Mouse (Mus musculus): Measurements from ENCODE around the gene Gstm3.

Gstm3 gene

DNA sequence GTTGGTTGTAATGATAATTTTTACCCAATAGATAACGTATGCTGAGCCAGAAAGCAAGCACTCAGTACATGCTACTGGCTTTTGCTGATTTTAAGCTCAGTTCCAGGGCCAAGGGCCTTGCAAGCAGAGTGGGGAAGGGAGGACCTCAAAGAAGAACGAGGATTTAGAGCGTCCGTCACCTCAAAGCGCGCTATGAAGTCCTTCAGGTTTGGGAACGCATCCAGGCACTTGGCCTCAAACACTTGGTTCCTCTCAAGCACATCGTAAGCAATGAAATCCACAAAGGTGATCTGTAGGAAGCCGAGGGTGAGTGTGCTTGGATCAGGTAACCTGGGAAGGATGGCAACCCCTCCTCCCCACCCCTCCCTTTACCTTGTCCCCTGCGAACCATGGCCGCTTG is 40.4 kb downstream of the Gstm3 start:
- DNase-seq, result no peak

DNA sequence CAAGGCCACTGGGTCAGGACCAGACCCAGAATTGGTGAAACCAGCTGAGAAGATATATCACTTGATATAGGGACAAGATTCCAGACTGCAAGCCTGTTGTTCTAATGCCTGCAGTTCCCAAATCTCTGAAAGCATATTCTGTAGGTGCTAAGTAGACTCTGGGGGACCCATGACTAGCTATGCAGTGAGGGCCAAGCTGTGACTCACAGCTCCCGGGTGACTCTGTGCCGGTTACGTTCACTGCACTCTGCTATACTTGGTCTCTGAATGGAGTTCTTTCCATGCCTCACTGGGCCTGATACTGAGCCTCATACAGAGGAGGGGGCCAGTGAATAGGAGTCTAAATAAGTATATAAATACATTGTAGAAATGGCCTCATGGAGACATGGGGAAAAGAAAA is 41.2 kb downstream of the Gstm3 start:
- no peak for DNase-seq

DNA sequence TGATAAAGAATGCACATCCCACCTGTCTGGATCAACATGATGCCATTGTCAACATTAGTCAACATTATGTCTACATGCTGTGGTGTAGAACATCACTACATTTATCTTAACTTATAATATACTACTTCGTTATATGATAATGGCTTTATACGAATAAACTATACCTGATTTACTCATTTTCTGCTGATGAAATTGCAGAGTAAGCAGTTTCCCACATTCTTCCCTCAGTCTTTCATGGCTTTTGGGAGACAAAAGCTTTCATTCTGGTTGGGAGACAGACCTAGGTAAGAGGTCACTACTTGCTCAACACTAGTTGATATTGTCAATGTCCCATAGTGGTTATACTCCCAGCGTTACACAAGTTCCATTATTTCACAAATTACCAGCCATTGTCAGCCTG is 43.7 kb downstream of the Gstm3 start:
- no peak for DNase-seq

DNA sequence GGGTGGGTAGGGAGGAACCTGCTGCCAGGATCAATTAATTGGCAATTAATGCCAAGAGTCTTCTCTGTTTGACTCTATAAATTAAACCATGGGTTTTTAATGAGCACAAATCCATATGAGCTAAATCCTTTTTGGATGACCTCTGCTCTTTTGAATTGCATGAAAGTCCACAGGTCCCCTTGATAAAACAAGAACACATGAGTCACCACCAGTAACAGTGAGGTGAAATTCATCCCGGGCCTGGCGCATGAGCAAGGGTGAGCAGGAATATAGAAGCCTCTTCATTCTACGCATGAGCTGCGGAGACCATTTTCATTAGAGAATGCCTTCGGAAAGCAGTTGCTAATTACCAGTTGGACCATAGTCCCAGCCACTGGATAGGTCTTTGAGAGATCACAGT is 48.7 kb downstream of the Gstm3 start:
- DNase-seq, result no peak

DNA sequence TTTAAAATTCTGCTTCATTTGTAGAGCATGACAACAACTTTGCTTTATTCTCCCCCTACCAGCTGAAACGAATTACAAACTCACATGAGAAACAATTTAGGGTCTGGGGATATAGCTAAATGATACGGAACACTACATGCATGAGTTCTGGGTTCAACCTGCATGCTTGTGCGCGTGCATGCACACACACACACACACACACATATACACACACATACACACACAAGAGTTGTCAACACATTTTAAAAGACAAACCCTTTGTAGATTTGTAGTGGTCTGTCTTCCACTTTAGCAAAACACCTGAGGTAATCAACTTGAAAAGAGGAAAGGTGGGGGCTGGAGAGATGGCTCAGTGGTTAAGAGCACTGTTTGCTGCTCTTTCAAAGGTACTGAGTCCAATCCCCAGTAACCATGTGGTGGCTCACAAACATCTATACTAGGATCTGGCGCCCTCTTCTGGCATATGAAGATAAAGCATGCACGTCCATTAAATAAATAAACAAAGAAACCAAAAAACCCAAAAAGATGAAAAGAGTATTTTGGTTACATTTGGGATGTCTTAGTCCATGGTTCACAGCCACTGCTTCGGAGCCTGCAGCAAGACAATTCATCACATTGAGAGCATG is 51.2 kb downstream of the Gstm3 start:
- no peak for DNase-seq

DNA sequence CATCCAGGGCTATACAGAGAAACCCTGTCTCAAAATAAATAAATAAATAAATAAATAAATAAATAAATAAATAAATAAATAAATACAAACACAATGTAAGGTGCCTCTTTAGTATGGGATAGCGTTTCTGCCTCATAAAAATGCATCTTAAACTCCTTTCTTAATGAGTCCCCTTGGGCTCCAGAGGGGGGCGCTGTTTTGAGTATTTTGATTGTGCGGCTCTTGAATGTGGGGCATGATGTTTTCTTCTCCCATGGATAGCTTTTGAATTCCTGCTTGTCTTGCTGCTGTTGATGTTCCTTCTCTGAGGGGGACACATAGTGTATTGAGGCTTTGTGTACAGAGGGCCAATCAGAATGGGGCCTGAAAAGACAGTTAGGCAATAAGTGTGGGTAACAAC is 52.0 kb downstream of the Gstm3 start:
- DNase-seq, result no peak

DNA sequence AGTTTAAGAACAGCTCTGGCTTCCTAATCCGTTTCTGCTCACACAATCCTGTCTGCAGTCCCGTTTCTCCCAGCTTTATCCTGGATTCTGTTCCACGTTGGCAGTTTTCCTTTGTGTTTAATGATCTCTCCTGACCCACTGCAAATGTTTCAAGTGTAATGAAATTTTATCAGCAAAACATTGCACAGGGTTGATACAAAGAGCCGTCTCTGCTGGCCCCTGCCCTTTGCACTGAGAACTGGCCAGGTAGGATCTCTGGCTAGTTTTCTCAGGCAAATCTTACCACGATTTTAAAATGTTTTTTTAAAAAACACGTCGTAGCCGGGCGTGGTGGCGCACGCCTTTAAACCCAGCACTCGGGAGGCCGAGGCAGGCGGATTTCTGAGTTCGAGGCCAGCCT is 52.4 kb downstream of the Gstm3 start:
- DNase-seq, result no peak
